Mouse (Mus musculus) limb, embryonic 13.5 days (tissue): ENCODE results near the gene Plcb4. TPM values are rescaled to one million over a fixed set of nuclear protein-coding genes. Genes with fewer than 3 reads are reported as not detected.
"Not testable (repeated sequence)": the region's sequence is repeated elsewhere in the genome, so short reads cannot be mapped to it uniquely, and the experiment has no call there.

Experiments
- ATAC-seq: fragments of 200-750 bp; cut with Nextera tagmentation; 2 replicates; pipeline ENCODE4 v1.8.0; 2017; ENCODE audit warnings: low read depth, moderate number of reproducible peaks, moderate TSS enrichment; ENCODE audit not compliant: low FRiP score
- H3K27ac ChIP-seq: fragments of 300-500 bp; sonication (generic); 2 replicates; pipeline ENCODE4 v1.5.1; 2015; ENCODE audit warnings: inconsistent platforms, mild to moderate bottlenecking, moderate library complexity
- H3K27me3 ChIP-seq: fragments of 300-500 bp; sonication (generic); 2 replicates; pipeline ENCODE4 v1.6.1; 2015; ENCODE audit warnings: mild to moderate bottlenecking, inconsistent platforms
- H3K36me3 ChIP-seq: fragments of 300-500 bp; sonication (generic); 2 replicates; pipeline ENCODE4 v1.6.1; 2015; ENCODE audit warnings: inconsistent platforms, mild to moderate bottlenecking, moderate library complexity
- H3K4me1 ChIP-seq: fragments of 300-500 bp; sonication (generic); 2 replicates; pipeline ENCODE4 v1.6.1; 2015; ENCODE audit warnings: inconsistent platforms
- H3K4me2 ChIP-seq: fragments of 300-500 bp; sonication (generic); replicated peaks from 2 replicates; pipeline ENCODE4 v1.6.1; 2015; ENCODE audit warnings: inconsistent platforms, mild to moderate bottlenecking, moderate library complexity
- H3K4me3 ChIP-seq: fragments of 300-500 bp; sonication (generic); 2 replicates; pipeline ENCODE4 v1.5.1; 2015; ENCODE audit warnings: moderate library complexity, mild to moderate bottlenecking, inconsistent platforms
- H3K9ac ChIP-seq: fragments of 300-500 bp; sonication (generic); 2 replicates; pipeline ENCODE4 v1.6.1; 2015; ENCODE audit warnings: mild to moderate bottlenecking, inconsistent platforms
- H3K9me3 ChIP-seq: fragments of 300-500 bp; sonication (generic); 2 replicates; pipeline ENCODE4 v1.6.1; 2016; ENCODE audit warnings: inconsistent platforms
- WGBS: fragments of 180-500 bp; shearing (Covaris S2); methylation state at CpG from one replicate; pipeline ENCODE4 v1.1.7; 2015; 5-methylcytosine and 5-hydroxymethylcytosine counted together
- polyA plus RNA-seq: library from polyadenylated mRNA; unstranded; fragments of >200 nt; fragmentation: Nextera tagmentation; extraction: Ambion mirVana; gene quantifications from 2 replicates; pipeline ENCODE4 v1.2.1, GENCODE M21; 2015

The Plcb4 gene
- polyA plus RNA-seq, 1 experiment from 2014 or later = 19.1 TPM

GRCm38 (mm10) chr2:135963089-135963488, 304.3 kb downstream of the Plcb4 start:
- Histone ChIP-seq H3K36me3 (no peaks in the 10 kb centered on the region), H3K4me3 (no peak overlapping the region), H3K9ac (no peak overlapping the region), H3K27ac (no peak overlapping the region), H3K9me3 (no peaks in the 10 kb centered on the region), H3K4me1 (no peaks in the 10 kb centered on the region), H3K27me3 (no peaks in the 10 kb centered on the region), H3K4me2 (no peak overlapping the region)
- 87% methylated on average over 14 of the region's 14 CpGs for WGBS
- no peak for ATAC-seq

- 59% methylated on average over 16 of the region's 16 CpGs for WGBS
- Histone ChIP-seq H3K9me3 (no peaks in the 10 kb centered on the region), H3K4me3 (no peak overlapping the region), H3K36me3 (no peaks in the 10 kb centered on the region), H3K9ac (no peak overlapping the region), H3K4me2 (no peak overlapping the region), H3K27ac (no peak overlapping the region), H3K4me1 (no peaks in the 10 kb centered on the region), H3K27me3 (no peaks in the 10 kb centered on the region)
- no peak for ATAC-seq
Observed at GRCm38 (mm10) chr2:135966871-135967557, 308.2 kb downstream of the Plcb4 start.

- Histone ChIP-seq H3K9ac (no peak overlapping the region), H3K9me3 (no peaks in the 10 kb centered on the region), H3K27me3 (no peaks in the 10 kb centered on the region), H3K36me3 (peaks cover 3% of the 10 kb centered on the region), H3K4me2 (no peak overlapping the region), H3K4me1 (no peaks in the 10 kb centered on the region), H3K4me3 (no peak overlapping the region), H3K27ac (no peak overlapping the region)
- ATAC-seq = no peak
- 41% methylated on average over 12 of the region's 12 CpGs for WGBS
Observed at GRCm38 (mm10) chr2:135968159-135968558, 309.3 kb downstream of the Plcb4 start.

- 96% methylated on average over 4 of the region's 4 CpGs for WGBS
- no peak overlapping the region for H3K9ac ChIP-seq
Observed at GRCm38 (mm10) chr2:135970902-135971301, 312.1 kb downstream of the Plcb4 start.

GRCm38 (mm10) chr2:135975978-135976377, 317.2 kb downstream of the Plcb4 start:
- no peak overlapping the region for H3K9ac ChIP-seq
- no peak overlapping the region for H3K4me2 ChIP-seq
- H3K36me3 ChIP-seq = peaks cover 7% of the 10 kb centered on the region
- H3K4me3 ChIP-seq = no peak overlapping the region
- H3K9me3 ChIP-seq = no peaks in the 10 kb centered on the region
- H3K27ac ChIP-seq = no peak overlapping the region
- no peak for ATAC-seq
- 0 out of 2 replicates have a peak, but pooled peaks cover 4% of the 10 kb centered on the region for H3K4me1 ChIP-seq
- no peaks in the 10 kb centered on the region for H3K27me3 ChIP-seq
- 95% methylated on average over 9 of the region's 9 CpGs for WGBS

More at GRCm38 (mm10) chr2:135970902-135971301, 312.1 kb downstream of the Plcb4 start:
- peaks cover 7% of the 10 kb centered on the region for H3K36me3 ChIP-seq
- H3K27ac ChIP-seq = no peak overlapping the region
- no peak for ATAC-seq
- no peaks in the 10 kb centered on the region for H3K9me3 ChIP-seq
- H3K27me3 ChIP-seq = no peaks in the 10 kb centered on the region
- H3K4me2 ChIP-seq = no peak overlapping the region
- no peaks in the 10 kb centered on the region for H3K4me1 ChIP-seq
- H3K4me3 ChIP-seq = no peak overlapping the region

GRCm38 (mm10) chr2:135978790-135979189, 320.0 kb downstream of the Plcb4 start:
- no peaks in the 10 kb centered on the region for H3K27me3 ChIP-seq
- no peak overlapping the region for H3K4me3 ChIP-seq
- 0 out of 2 replicates have a peak, but pooled peaks cover 4% of the 10 kb centered on the region for H3K4me1 ChIP-seq
- ATAC-seq = no peak
- WGBS = 81% methylated on average over 5 of the region's 5 CpGs
- H3K27ac ChIP-seq = no peak overlapping the region
- no peak overlapping the region for H3K4me2 ChIP-seq
- peaks cover 3% of the 10 kb centered on the region; the same call in 1 of the 2 replicates for H3K36me3 ChIP-seq
- H3K9ac ChIP-seq = no peak overlapping the region
- H3K9me3 ChIP-seq = no peaks in the 10 kb centered on the region

GRCm38 (mm10) chr2:135980428-135980827, 321.6 kb downstream of the Plcb4 start:
- no peaks in the 10 kb centered on the region for H3K27me3 ChIP-seq
- peaks cover 9% of the 10 kb centered on the region; the same call in 1 of the 2 replicates for H3K36me3 ChIP-seq
- no peaks in the 10 kb centered on the region for H3K9me3 ChIP-seq
- no peak overlapping the region for H3K4me2 ChIP-seq
- WGBS = 76% methylated on average over 1 of the region's 1 CpGs
- no peak overlapping the region for H3K4me3 ChIP-seq
- no peak overlapping the region for H3K27ac ChIP-seq
- no peak overlapping the region for H3K9ac ChIP-seq
- 0 out of 2 replicates have a peak, but pooled peaks cover 4% of the 10 kb centered on the region for H3K4me1 ChIP-seq
- no peak for ATAC-seq

- WGBS = 75% methylated on average over 4 of the region's 4 CpGs
Observed at GRCm38 (mm10) chr2:135983972-135984371, 325.2 kb downstream of the Plcb4 start.

GRCm38 (mm10) chr2:135985536-135986265, 326.9 kb downstream of the Plcb4 start:
- Histone ChIP-seq H3K27ac (no peak overlapping the region), H3K4me2 (no peak overlapping the region), H3K4me3 (no peak overlapping the region), H3K4me1 (no peaks in the 10 kb centered on the region), H3K9me3 (no peaks in the 10 kb centered on the region), H3K9ac (no peak overlapping the region), H3K27me3 (no peaks in the 10 kb centered on the region), H3K36me3 (peaks cover 9% of the 10 kb centered on the region; the same call in 1 of the 2 replicates)
- no peak for ATAC-seq
- 87% methylated on average over 15 of the region's 15 CpGs for WGBS

More at GRCm38 (mm10) chr2:135983972-135984371, 325.2 kb downstream of the Plcb4 start:
- Histone ChIP-seq H3K27ac (no peak overlapping the region), H3K36me3 (peaks cover 9% of the 10 kb centered on the region; the same call in 1 of the 2 replicates), H3K4me3 (no peak overlapping the region), H3K4me1 (no peaks in the 10 kb centered on the region), H3K9me3 (no peaks in the 10 kb centered on the region), H3K4me2 (no peak overlapping the region), H3K9ac (no peak overlapping the region), H3K27me3 (no peaks in the 10 kb centered on the region)
- ATAC-seq = peak; percentile 44; the same call in 1 of the 2 replicates

GRCm38 (mm10) chr2:135988475-135988874, 329.7 kb downstream of the Plcb4 start:
- not testable (repeated sequence) for H3K4me3 ChIP-seq, H3K27me3 ChIP-seq, H3K27ac ChIP-seq, H3K4me2 ChIP-seq, H3K9ac ChIP-seq, H3K9me3 ChIP-seq, ATAC-seq, H3K36me3 ChIP-seq, H3K4me1 ChIP-seq

- H3K36me3 ChIP-seq, H3K4me1 ChIP-seq, ATAC-seq, H3K4me3 ChIP-seq, H3K27ac ChIP-seq, H3K4me2 ChIP-seq, H3K9ac ChIP-seq, H3K9me3 ChIP-seq, H3K27me3 ChIP-seq: not testable (repeated sequence)
- 73% methylated on average over 10 of the region's 10 CpGs for WGBS
Observed at GRCm38 (mm10) chr2:135990686-135991085, 331.9 kb downstream of the Plcb4 start.

- H3K27ac ChIP-seq = no peak overlapping the region
- no peak overlapping the region for H3K4me2 ChIP-seq
- H3K27me3 ChIP-seq = no peaks in the 10 kb centered on the region
- no peak overlapping the region for H3K9ac ChIP-seq
- no peak for ATAC-seq
- 79% methylated on average over 11 of the region's 11 CpGs for WGBS
- no peaks in the 10 kb centered on the region for H3K9me3 ChIP-seq
- peaks cover 10% of the 10 kb centered on the region for H3K4me1 ChIP-seq
- H3K4me3 ChIP-seq = no peak overlapping the region
- no peaks in the 10 kb centered on the region for H3K36me3 ChIP-seq
Observed at GRCm38 (mm10) chr2:135993314-135993713, 334.5 kb downstream of the Plcb4 start.
